Mouse (Mus musculus) cerebellum, adult 2 months (tissue): ENCODE measurements around the gene Etl4. TPM values are rescaled to one million over a fixed set of nuclear protein-coding genes. Genes with fewer than 3 reads are reported as not detected.
A peak's percentile ranks its signal among the peaks of the same experiment; 100 is the strongest.

Experiments used
- DNase-seq, 2 experiments: peaks; one replicate each; pipeline ENCODE4 v3.0.0; 2021
- H3K27ac ChIP-seq: fragments of 200-500 bp; 2 replicates; pipeline ENCODE4 v1.5.1; 2012; ENCODE audit warnings: low read length, control low read depth, inconsistent platforms; ENCODE audit not compliant: insufficient read depth
- H3K27me3 ChIP-seq: fragments of 200-500 bp; 2 replicates; pipeline ENCODE4 v1.6.1; 2012; ENCODE audit warnings: inconsistent platforms, mild to moderate bottlenecking, low read length, moderate library complexity; ENCODE audit not compliant: control insufficient read depth, insufficient read depth
- H3K4me1 ChIP-seq: fragments of 200-500 bp; 2 replicates; pipeline ENCODE4 v1.6.1; 2011; ENCODE audit warnings: low read length; ENCODE audit not compliant: control insufficient read depth, insufficient read depth
- H3K4me3 ChIP-seq: fragments of 200-500 bp; replicated peaks from 2 replicates; pipeline ENCODE3; 2011; ENCODE audit warnings: mild to moderate bottlenecking, low read depth, low read length, control low read depth; ENCODE audit not compliant: insufficient read depth
- CTCF ChIP-seq: fragments of 200-500 bp; IDR thresholded peaks from 2 replicates; pipeline ENCODE4 v1.5.1; 2011; ENCODE audit warnings: low read depth, mild to moderate bottlenecking, control low read depth, low read length, moderate library complexity, borderline replicate concordance; ENCODE audit not compliant: insufficient read depth
- POLR2A ChIP-seq: fragments of 200-500 bp; IDR thresholded peaks from 2 replicates; pipeline ENCODE4 v1.6.1; 2011; ENCODE audit warnings: low read length, control low read depth, borderline replicate concordance; ENCODE audit not compliant: insufficient read depth
- WGBS: fragments of 180-500 bp; shearing (Covaris S2); methylation state at CpG from one replicate; pipeline ENCODE4 v1.1.7; 2018; 5-methylcytosine and 5-hydroxymethylcytosine counted together
- polyA plus RNA-seq: library from polyadenylated mRNA; depleted of rRNA; stranded (reverse); fragments of >200 nt; gene quantifications from 2 replicates; pipeline ENCODE4 v1.2.3, GENCODE M21; 2012

Gene Etl4
- polyA plus RNA-seq, 1 experiment, result 40.1 TPM

GRCm38 (mm10) chr2:20507832-20508723 lies 598.5 kb downstream of the Etl4 start:
- H3K4me1 ChIP-seq, result peaks cover 3% of the 10 kb centered on the region; the same call in 1 of the 2 replicates
- DNase-seq, result no peak
- H3K4me3 ChIP-seq, result no peak overlapping the region
- H3K27ac ChIP-seq, result no peak overlapping the region
- TF ChIP-seq CTCF, result no peak
- no peak for TF ChIP-seq POLR2A
- H3K27me3 ChIP-seq, result no peaks in the 10 kb centered on the region
- WGBS, result 71% methylated on average over 6 of the region's 6 CpGs

- peaks cover 3% of the 10 kb centered on the region; the same call in 1 of the 2 replicates for H3K4me1 ChIP-seq
- no peaks in the 10 kb centered on the region for H3K27me3 ChIP-seq
- TF ChIP-seq CTCF, result no peak
- TF ChIP-seq POLR2A, result no peak
- no peak for DNase-seq
- H3K4me3 ChIP-seq, result no peak overlapping the region
- WGBS, result 68% methylated on average over 3 of the region's 3 CpGs
- H3K27ac ChIP-seq, result no peak overlapping the region
Observed at GRCm38 (mm10) chr2:20508724-20509052, 599.1 kb downstream of the Etl4 start.

GRCm38 (mm10) chr2:20510061-20510460 lies 600.5 kb downstream of the Etl4 start:
- no peaks in the 10 kb centered on the region for H3K27me3 ChIP-seq
- peaks cover 3% of the 10 kb centered on the region; the same call in 1 of the 2 replicates for H3K4me1 ChIP-seq
- no peak overlapping the region for H3K4me3 ChIP-seq
- H3K27ac ChIP-seq, result no peak overlapping the region
- DNase-seq, result peak; percentile 51 to 67
- 16% methylated on average over 2 of the region's 2 CpGs for WGBS
- TF ChIP-seq CTCF (no peak), POLR2A (no peak)

- Histone ChIP-seq H3K4me3 (no peak overlapping the region), H3K27me3 (peaks cover 3% of the 10 kb centered on the region; the same call in 1 of the 2 replicates), H3K4me1 (peaks cover 3% of the 10 kb centered on the region; the same call in 1 of the 2 replicates), H3K27ac (no peak overlapping the region)
- DNase-seq, result no peak
- no peak for TF ChIP-seq CTCF
- TF ChIP-seq POLR2A, result no peak
- WGBS, result 94% methylated on average over 8 of the region's 8 CpGs
Observed at GRCm38 (mm10) chr2:20516270-20516865, 606.8 kb downstream of the Etl4 start.

- no peak for DNase-seq
- TF ChIP-seq CTCF (no peak), POLR2A (no peak)
Observed at GRCm38 (mm10) chr2:20517853-20518252, 608.3 kb downstream of the Etl4 start.

GRCm38 (mm10) chr2:20518506-20518905 lies 608.9 kb downstream of the Etl4 start:
- peak in 1 of 2 experiments; percentile 10 for DNase-seq
- TF ChIP-seq POLR2A (no peak), CTCF (no peak)
- WGBS, result 50% methylated on average over 2 of the region's 2 CpGs
- Histone ChIP-seq H3K4me1 (peaks cover 3% of the 10 kb centered on the region; the same call in 1 of the 2 replicates), H3K27me3 (peaks cover 3% of the 10 kb centered on the region; the same call in 1 of the 2 replicates), H3K27ac (no peak overlapping the region), H3K4me3 (no peak overlapping the region)

More at GRCm38 (mm10) chr2:20517853-20518252, 608.3 kb downstream of the Etl4 start:
- 86% methylated on average over 2 of the region's 2 CpGs for WGBS
- no peak overlapping the region for H3K27ac ChIP-seq
- H3K4me3 ChIP-seq, result no peak overlapping the region
- peaks cover 3% of the 10 kb centered on the region; the same call in 1 of the 2 replicates for H3K4me1 ChIP-seq
- peaks cover 3% of the 10 kb centered on the region; the same call in 1 of the 2 replicates for H3K27me3 ChIP-seq

GRCm38 (mm10) chr2:20519447-20520098 lies 610.0 kb downstream of the Etl4 start:
- WGBS, result 2% methylated on average over 39 of the region's 39 CpGs
- peaks cover 3% of the 10 kb centered on the region; the same call in 1 of the 2 replicates for H3K27me3 ChIP-seq
- H3K27ac ChIP-seq, result no peak overlapping the region
- peak in 1 of 2 experiments; percentile 5 for DNase-seq
- H3K4me1 ChIP-seq, result peaks cover 3% of the 10 kb centered on the region; the same call in 1 of the 2 replicates
- no peak for TF ChIP-seq CTCF
- TF ChIP-seq POLR2A, result no peak
- H3K4me3 ChIP-seq, result peak overlapping the region; percentile 7
